Mouse (Mus musculus) megakaryocyte, adult 5-6 weeks (primary cell): ENCODE measurements at regions not wholly inside any gene's neighbourhood (a gene's known extent, or its start where the extent isn't known, plus 50 kb on each side); places are given as distances from the start of the nearest gene placed in this dataset.

Source experiments
- ATAC-seq: 2 replicates; pipeline ENCODE4 v1.8.0; 2016; ENCODE audit warnings: mild to moderate bottlenecking, inconsistent platforms; ENCODE audit not compliant: poor library complexity, severe bottlenecking

- no peak for ATAC-seq
Measured at GRCm38 (mm10) chr13:71874986-71875385, 88.5 kb downstream of the Irx1 start.

- ATAC-seq: no peak
Measured at GRCm38 (mm10) chr13:71868763-71869162, 94.8 kb downstream of the Irx1 start.

GRCm38 (mm10) chr13:71853426-71854025 lies 110.0 kb downstream of the Irx1 start:
- no peak for ATAC-seq

- ATAC-seq: no peak
Measured at GRCm38 (mm10) chr13:71804032-71804958, 159.2 kb downstream of the Irx1 start.

GRCm38 (mm10) chr13:71798288-71798687 lies 165.2 kb downstream of the Irx1 start:
- no peak for ATAC-seq

GRCm38 (mm10) chr13:71784740-71785139 lies 178.8 kb downstream of the Irx1 start:
- ATAC-seq: no peak

GRCm38 (mm10) chr13:71747003-71747965 lies 216.2 kb downstream of the Irx1 start:
- no peak for ATAC-seq

- no peak for ATAC-seq
Measured at GRCm38 (mm10) chr13:71746534-71746933, 217.0 kb downstream of the Irx1 start.

- ATAC-seq: no peak
Measured at GRCm38 (mm10) chr13:71736821-71737345, 226.6 kb downstream of the Irx1 start.

GRCm38 (mm10) chr13:71734261-71734660 lies 229.3 kb downstream of the Irx1 start:
- no peak for ATAC-seq

- ATAC-seq: no peak
Measured at GRCm38 (mm10) chr13:71733360-71733759, 230.2 kb downstream of the Irx1 start.

- ATAC-seq: no peak
Measured at GRCm38 (mm10) chr13:71732903-71733302, 230.6 kb downstream of the Irx1 start.

GRCm38 (mm10) chr13:71690069-71690817 lies 273.3 kb downstream of the Irx1 start:
- no peak for ATAC-seq

GRCm38 (mm10) chr13:71689187-71689586 lies 274.3 kb downstream of the Irx1 start:
- ATAC-seq: no peak

- no peak for ATAC-seq
Measured at GRCm38 (mm10) chr13:71676081-71676624, 287.4 kb downstream of the Irx1 start.

GRCm38 (mm10) chr13:71669956-71670739 lies 293.4 kb downstream of the Irx1 start:
- ATAC-seq: no peak

- no peak for ATAC-seq
Measured at GRCm38 (mm10) chr13:71668256-71668655, 295.3 kb downstream of the Irx1 start.

GRCm38 (mm10) chr13:71665221-71665916 lies 298.2 kb downstream of the Irx1 start:
- ATAC-seq: no peak
